Mouse (Mus musculus): ENCODE data around the gene Gstm2. TPM values are rescaled to one million over a fixed set of nuclear protein-coding genes. Genes with fewer than 3 reads are reported as not detected.
"Not testable (repeated sequence)": the region's sequence is repeated elsewhere in the genome, so short reads cannot be mapped to it uniquely, and the experiment has no call there.

Gstm2 gene
- 34.3 and 34.9 TPM in 2 replicates for polyA plus RNA-seq (2016; fragmentation: Nextera tagmentation; extraction: Ambion mirVana)

DNA sequence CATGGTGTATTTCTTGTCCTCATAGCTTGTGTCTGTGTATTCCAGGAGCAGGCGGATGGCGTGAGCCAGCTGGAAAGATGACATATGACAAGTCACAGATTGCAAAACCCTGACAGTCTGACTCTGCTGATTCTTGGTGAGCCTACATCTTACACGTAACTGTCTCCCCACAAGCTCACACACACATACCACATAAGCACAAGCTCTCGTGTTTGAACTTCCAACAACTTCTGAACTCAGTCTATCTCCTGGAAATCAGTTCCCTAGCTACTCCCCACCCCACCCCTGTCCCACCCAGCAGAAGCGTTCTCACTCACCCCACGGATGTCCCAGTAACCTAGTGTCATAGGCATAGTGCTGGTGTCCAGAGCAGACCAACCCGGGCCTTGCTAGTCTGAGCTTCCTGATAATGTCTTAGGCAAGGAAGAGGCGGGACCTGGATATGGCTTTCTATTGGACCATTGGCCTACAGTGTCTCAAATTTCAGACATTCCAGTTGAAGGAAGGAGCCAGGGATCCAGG lies at the start of gene Gstm2:
Gene Gstm2, minus strand, starts transcription at position 413 of the 522 bp plus-strand sequence.
- ATAC-seq (ENCODE audit: insufficient number of reproducible peaks, insufficient read depth, low FRiP score, low TSS enrichment) = peak; percentile 74; the same call in 1 of the 2 replicates
- Histone ChIP-seq H3K4me3 (no peak within 1 kb of the TSS), H3K36me3 (no peaks in the 10 kb centered on the region), H3K27me3 (no peaks in the 10 kb centered on the region), H3K9me3 (no peaks in the 10 kb centered on the region), H3K4me2 (replicated peaks) (peak within 1 kb of the TSS; percentile 36), H3K4me1 (peaks cover 4% of the 10 kb centered on the region; the same call in 1 of the 2 replicates), H3K9ac (no peak within 1 kb of the TSS), H3K27ac (no peak within 1 kb of the TSS)
- WGBS = 55% methylated on average over 8 of the region's 8 CpGs

DNA sequence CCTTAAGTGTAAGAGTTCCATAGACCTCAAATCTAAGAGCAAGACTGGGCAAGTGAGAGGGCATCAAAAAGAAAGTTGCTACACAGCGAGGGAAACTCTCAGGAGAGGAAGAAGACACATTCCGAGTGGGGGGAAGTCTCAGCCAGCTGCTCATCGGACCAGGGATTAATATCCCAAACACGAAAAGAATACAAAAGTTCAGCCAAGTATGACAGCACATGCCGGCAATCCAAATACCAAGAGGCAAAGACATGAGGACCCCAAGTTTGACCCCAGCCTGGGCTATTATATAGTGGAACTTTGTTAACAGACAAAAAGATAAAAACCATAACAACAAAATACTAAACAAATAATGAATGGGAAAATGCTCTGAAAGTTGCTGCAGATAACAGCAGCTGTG lies 46.9 kb upstream of the Gstm2 start:
- H3K27ac ChIP-seq = no peak overlapping the region
- H3K4me3 ChIP-seq = no peak overlapping the region
- H3K9ac ChIP-seq = no peak overlapping the region
- 74% methylated on average over 5 of the region's 5 CpGs for WGBS
- no peaks in the 10 kb centered on the region for H3K36me3 ChIP-seq
- H3K9me3 ChIP-seq = no peaks in the 10 kb centered on the region
- H3K27me3 ChIP-seq = no peaks in the 10 kb centered on the region
- no peaks in the 10 kb centered on the region for H3K4me1 ChIP-seq
- no peak overlapping the region for H3K4me2 ChIP-seq (replicated peaks)
- no peak for ATAC-seq (ENCODE audit: insufficient number of reproducible peaks, insufficient read depth, low FRiP score, low TSS enrichment)

DNA sequence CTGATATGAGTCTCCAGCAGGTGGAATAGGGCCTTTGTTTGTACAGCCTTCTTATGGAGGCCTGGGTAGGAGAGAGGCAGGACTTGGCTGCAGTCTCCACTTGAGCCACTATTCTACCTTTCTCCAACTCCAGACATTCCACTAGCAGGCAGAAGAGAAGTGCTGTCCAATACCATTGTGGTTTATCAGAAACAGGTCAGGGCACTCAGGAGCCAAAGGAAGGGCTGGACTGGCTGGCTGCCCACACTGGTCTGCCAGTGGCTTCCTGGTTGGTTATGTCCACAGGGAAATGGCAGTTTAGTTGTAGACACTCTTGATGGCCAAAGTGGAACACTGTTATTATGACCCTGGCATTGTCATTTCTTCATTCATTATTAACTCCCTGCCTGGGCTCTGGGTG lies 45.9 kb upstream of the Gstm2 start:
- H3K36me3 ChIP-seq = no peaks in the 10 kb centered on the region
- H3K9me3 ChIP-seq = no peaks in the 10 kb centered on the region
- no peak overlapping the region for H3K9ac ChIP-seq
- no peak for ATAC-seq (ENCODE audit: insufficient number of reproducible peaks, insufficient read depth, low FRiP score, low TSS enrichment)
- H3K4me3 ChIP-seq = no peak overlapping the region
- no peak overlapping the region for H3K27ac ChIP-seq
- no peak overlapping the region for H3K4me2 ChIP-seq (replicated peaks)
- no peaks in the 10 kb centered on the region for H3K27me3 ChIP-seq
- H3K4me1 ChIP-seq = no peaks in the 10 kb centered on the region

DNA sequence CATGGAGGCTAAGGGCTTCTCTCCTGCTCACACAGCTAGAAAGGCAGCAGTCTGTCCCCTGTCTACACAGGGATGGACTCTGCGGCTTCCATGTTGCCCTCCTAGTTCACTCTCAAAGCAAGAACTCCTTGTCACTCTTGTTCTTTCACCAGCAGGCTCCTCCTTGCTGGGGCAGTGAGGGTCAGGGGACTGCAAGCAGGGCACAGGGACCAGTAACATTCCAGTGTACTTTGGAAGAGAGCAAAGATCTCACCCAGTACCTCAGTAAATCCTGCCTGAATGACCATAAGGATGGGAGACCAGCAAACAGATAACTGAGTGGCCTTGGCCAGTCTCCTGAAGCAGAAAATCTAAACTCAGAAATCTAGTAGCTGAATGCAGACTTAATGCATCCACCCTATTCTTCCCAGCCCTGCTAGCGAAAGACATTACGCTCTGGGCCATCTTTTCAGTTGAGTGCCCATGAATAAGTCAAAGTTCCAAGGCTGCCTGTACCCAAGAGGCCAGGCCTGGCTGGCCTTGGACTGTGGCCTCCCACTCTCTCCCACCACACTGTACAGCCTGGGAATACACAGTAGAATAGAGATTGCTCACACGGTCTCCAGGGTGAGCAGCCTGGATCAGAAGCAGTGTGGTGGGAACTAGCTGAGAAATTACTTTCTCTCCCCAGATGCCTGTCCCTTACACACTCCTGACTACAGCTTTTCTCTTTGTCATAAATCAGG lies 42.5 kb upstream of the Gstm2 start:
- no peak for ATAC-seq (ENCODE audit: insufficient number of reproducible peaks, insufficient read depth, low FRiP score, low TSS enrichment)
- H3K9me3 ChIP-seq = no peaks in the 10 kb centered on the region
- no peak overlapping the region for H3K4me3 ChIP-seq
- H3K4me2 ChIP-seq (replicated peaks) = no peak overlapping the region
- H3K36me3 ChIP-seq = no peaks in the 10 kb centered on the region
- no peaks in the 10 kb centered on the region for H3K4me1 ChIP-seq
- no peak overlapping the region for H3K9ac ChIP-seq
- H3K27ac ChIP-seq = no peak overlapping the region
- WGBS = 85% methylated on average over 4 of the region's 4 CpGs
- H3K27me3 ChIP-seq = no peaks in the 10 kb centered on the region

DNA sequence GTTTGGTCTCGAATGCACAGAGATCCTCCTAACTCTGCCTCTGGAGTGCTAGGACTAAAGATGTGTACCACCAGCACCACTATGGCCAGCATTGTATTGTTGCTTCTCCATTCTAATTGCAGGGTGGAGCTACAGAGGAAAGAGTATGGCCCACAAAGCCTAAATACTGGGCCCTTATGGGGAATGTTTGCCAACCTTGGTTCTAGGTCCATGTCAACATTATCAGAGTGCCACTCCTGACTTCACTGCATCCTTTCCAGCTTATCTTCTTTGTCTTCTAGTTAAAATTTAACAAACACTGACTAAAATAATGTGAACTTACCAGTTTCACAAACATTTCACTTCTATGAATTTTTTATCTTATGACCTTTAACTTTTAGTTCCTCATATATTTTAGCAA lies 40.3 kb upstream of the Gstm2 start:
- H3K36me3 ChIP-seq = no peaks in the 10 kb centered on the region
- H3K4me1 ChIP-seq = no peaks in the 10 kb centered on the region
- H3K9ac ChIP-seq = no peak overlapping the region
- 74% methylated on average over 1 of the region's 1 CpGs for WGBS
- H3K27ac ChIP-seq = no peak overlapping the region
- no peak overlapping the region for H3K4me2 ChIP-seq (replicated peaks)
- ATAC-seq (ENCODE audit: insufficient number of reproducible peaks, insufficient read depth, low FRiP score, low TSS enrichment) = no peak
- no peaks in the 10 kb centered on the region for H3K9me3 ChIP-seq
- H3K4me3 ChIP-seq = no peak overlapping the region
- no peaks in the 10 kb centered on the region for H3K27me3 ChIP-seq

DNA sequence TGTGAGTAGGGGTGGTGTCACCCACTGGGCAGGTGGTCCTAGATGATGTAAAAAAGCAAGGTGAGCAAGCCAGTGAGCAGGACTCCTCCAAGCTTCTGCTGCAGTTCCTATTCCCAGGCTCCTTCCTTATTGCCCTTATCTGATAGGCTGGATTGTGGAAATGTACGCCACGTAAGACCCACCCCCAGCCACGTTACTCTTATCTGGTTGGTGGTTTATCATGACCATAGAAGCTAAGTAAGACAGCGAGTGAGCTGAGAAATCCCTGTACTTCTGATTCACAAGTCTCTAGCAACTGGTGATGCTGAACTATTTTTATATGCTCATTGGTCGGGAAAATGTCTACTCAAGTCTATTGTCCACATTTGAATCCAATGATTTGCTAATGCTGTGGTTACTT lies 39.8 kb upstream of the Gstm2 start:
- no peak for ATAC-seq (ENCODE audit: insufficient number of reproducible peaks, insufficient read depth, low FRiP score, low TSS enrichment)
- Histone ChIP-seq H3K36me3 (no peaks in the 10 kb centered on the region), H3K4me1 (no peaks in the 10 kb centered on the region), H3K27ac (no peak overlapping the region), H3K4me2 (replicated peaks) (no peak overlapping the region), H3K9me3 (no peaks in the 10 kb centered on the region), H3K9ac (no peak overlapping the region), H3K4me3 (no peak overlapping the region), H3K27me3 (no peaks in the 10 kb centered on the region)
- WGBS = 74% methylated on average over 5 of the region's 5 CpGs

DNA sequence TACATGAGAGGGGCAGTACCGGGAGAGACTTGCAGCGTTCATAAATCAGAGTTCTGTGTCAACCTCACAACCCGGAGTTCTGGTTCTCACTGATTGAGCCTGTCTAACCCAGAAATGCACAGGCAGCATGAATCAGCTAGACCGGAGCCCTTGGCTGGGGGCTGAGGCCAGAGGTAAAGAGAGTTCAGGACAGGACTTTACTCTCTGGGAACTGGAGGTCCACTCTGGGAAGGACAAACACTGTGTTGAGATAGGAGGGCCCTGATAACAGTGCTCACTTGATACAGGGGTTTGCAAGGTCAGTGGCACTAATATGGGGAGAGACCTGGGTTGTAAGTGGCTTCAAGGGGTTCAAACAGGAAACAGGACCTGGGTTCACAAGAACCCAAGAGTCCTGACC lies 39.1 kb upstream of the Gstm2 start:
- ATAC-seq (ENCODE audit: insufficient number of reproducible peaks, insufficient read depth, low FRiP score, low TSS enrichment) = no peak
- H3K9me3 ChIP-seq = no peaks in the 10 kb centered on the region

GRCm38 (mm10) chr3:108022650-108023049 lies 36.4 kb upstream of the Gstm2 start:
- Histone ChIP-seq H3K9me3 (no peaks in the 10 kb centered on the region), H3K4me1 (peaks cover 5% of the 10 kb centered on the region), H3K27ac (no peak overlapping the region), H3K9ac (no peak overlapping the region), H3K36me3 (no peaks in the 10 kb centered on the region), H3K4me3 (no peak overlapping the region), H3K4me2 (replicated peaks) (no peak overlapping the region), H3K27me3 (no peaks in the 10 kb centered on the region)
- no peak for ATAC-seq (ENCODE audit: insufficient number of reproducible peaks, insufficient read depth, low FRiP score, low TSS enrichment)
- 72% methylated on average over 6 of the region's 6 CpGs for WGBS

More for the DNA sequence above, 39.1 kb upstream of the Gstm2 start:
- 81% methylated on average over 4 of the region's 4 CpGs for WGBS
- Histone ChIP-seq H3K4me3 (no peak overlapping the region), H3K27me3 (no peaks in the 10 kb centered on the region), H3K27ac (no peak overlapping the region), H3K36me3 (no peaks in the 10 kb centered on the region), H3K4me2 (replicated peaks) (no peak overlapping the region), H3K4me1 (no peaks in the 10 kb centered on the region), H3K9ac (no peak overlapping the region)

DNA sequence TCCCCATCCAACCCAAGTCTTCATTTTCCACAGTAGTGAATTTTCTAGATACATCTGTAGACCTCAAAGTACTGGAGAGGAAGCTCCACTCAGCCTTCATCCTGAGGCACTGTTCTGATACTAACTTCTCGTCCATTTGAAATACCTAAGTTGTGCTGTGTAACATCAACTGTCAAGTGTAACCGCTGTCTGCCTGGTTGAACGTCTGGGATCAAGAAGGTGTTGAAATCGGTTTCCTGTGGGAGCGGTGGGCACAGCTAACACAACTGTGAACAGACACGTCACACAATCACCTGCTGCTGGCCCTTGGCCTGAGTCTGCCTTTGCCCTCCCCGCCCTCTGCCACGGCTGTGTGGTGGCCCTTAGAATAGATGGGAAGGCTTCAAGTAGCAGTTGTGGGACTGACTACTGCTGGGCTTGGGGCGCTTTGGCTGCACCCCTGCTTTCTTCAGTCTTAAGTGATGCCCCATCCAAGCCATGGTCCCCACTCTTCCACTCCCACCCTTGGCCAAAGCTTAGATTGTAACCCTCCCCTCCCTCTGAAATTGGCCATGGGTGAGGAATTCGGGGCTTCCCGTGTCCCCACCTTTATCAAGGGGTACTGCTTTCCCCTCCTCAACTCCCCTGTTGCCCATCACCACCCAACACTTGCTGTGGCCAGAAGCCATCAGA lies 34.2 kb upstream of the Gstm2 start:
- not testable (repeated sequence) for H3K4me2 ChIP-seq (replicated peaks)

DNA sequence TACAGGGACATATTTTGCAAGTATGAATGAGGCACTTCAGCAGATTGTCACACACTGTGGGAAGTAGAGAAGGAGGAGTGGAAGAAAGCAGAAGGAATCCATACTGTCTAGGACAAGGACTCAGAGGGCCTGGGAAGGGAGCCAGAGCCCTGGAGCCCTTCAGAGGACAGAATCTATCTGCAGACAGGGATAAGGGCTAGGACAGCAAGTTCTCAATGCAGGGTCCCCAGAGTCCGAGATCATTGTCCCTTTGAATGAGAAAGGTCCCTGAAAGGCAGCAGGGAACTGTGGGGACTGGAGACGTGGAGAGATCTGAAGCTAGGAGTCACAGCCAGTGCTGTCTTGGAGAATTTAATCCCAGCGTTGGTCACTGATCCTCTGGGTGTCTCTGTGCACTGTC lies 33.0 kb upstream of the Gstm2 start:
- not testable (repeated sequence) for H3K4me3 ChIP-seq; H3K9ac ChIP-seq; H3K36me3 ChIP-seq; H3K27me3 ChIP-seq; H3K4me2 ChIP-seq (replicated peaks); H3K27ac ChIP-seq; ATAC-seq (ENCODE audit: insufficient number of reproducible peaks, insufficient read depth, low FRiP score, low TSS enrichment); H3K9me3 ChIP-seq
- peaks cover 14% of the 10 kb centered on the region for H3K4me1 ChIP-seq
- WGBS = 79% methylated on average over 3 of the region's 3 CpGs

More for the DNA sequence above, 34.2 kb upstream of the Gstm2 start:
- H3K27ac ChIP-seq; ATAC-seq (ENCODE audit: insufficient number of reproducible peaks, insufficient read depth, low FRiP score, low TSS enrichment); H3K36me3 ChIP-seq; H3K27me3 ChIP-seq; H3K4me3 ChIP-seq; H3K9me3 ChIP-seq; H3K9ac ChIP-seq: not testable (repeated sequence)
- peaks cover 14% of the 10 kb centered on the region for H3K4me1 ChIP-seq
- 82% methylated on average over 11 of the region's 11 CpGs for WGBS

DNA sequence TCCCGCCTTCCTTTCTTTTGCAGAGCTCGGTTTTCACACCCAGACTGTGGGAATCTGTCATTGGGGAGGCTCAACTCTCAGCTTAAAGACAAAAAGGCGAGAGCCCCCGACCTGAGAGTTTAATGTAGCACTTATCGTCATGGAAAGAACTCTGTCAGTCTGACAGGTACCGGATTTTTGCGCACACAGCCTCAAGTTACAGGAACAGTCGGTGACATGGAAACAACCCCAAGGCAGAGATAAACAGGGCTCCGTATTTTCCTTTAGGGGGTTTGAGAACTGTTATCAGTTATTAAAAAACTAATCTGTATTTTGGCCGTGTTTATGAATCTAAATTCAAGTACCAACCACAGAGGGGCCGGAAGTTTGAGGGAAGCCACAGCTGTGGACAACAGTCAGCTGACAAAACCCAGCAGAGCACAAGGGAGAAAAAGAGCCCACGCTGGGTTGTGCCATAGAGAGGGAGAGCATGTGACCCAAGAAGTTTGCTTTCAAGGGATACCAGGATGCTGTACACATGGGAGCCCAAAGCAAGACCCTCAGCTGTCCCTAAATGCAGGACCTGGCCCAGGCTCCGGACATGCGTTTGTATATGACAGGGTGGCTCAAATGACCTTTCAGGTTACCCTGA lies 32.1 kb upstream of the Gstm2 start:
- Histone ChIP-seq H3K4me1 (peaks cover 14% of the 10 kb centered on the region), H3K36me3 (no peaks in the 10 kb centered on the region), H3K4me2 (replicated peaks) (peak overlapping the region; percentile 72), H3K4me3 (peak overlapping the region; percentile 44), H3K9me3 (no peaks in the 10 kb centered on the region), H3K27me3 (no peaks in the 10 kb centered on the region), H3K9ac (no peak overlapping the region), H3K27ac (peak overlapping the region; percentile 48)
- 28% methylated on average over 14 of the region's 14 CpGs for WGBS
- ATAC-seq (ENCODE audit: insufficient number of reproducible peaks, insufficient read depth, low FRiP score, low TSS enrichment) = no peak

Measured in embryonic facial prominence, embryonic 12.5 days (tissue).